Mouse (Mus musculus): Measurements from ENCODE around the gene Gm20696. TPM values are rescaled to one million over a fixed set of nuclear protein-coding genes. Genes with fewer than 3 reads are reported as not detected.
A peak's percentile ranks its signal among the peaks of the same experiment; 100 is the strongest.

The Gm20696 gene
- polyA plus RNA-seq, 1 experiment from 2014 or later: 3.9 TPM

- WGBS: 3% methylated on average over 9 of the region's 9 CpGs
- peaks cover 5% of the 10 kb centered on the region; the same call in 1 of the 2 replicates for H3K27me3 ChIP-seq
- peaks cover 37% of the 10 kb centered on the region for H3K4me1 ChIP-seq
- peak; percentile 55; the same call in 1 of the 2 replicates for ATAC-seq
- peak overlapping the region; percentile 41; the same call in 1 of the 2 replicates for H3K9ac ChIP-seq
- H3K9me3 ChIP-seq (replicated peaks): no peaks in the 10 kb centered on the region
- no peak overlapping the region for H3K4me3 ChIP-seq
- peak overlapping the region; percentile 35 for H3K4me2 ChIP-seq
- peak overlapping the region; percentile 16; the same call in 1 of the 2 replicates for H3K27ac ChIP-seq
- H3K36me3 ChIP-seq (ENCODE audit: poor library complexity, severe bottlenecking): peaks cover 3% of the 10 kb centered on the region; the same call in 1 of the 2 replicates
Measured at GRCm38 (mm10) chr6:99439878-99440361, 226.7 kb downstream of the Gm20696 start.

- Histone ChIP-seq H3K27me3 (peaks cover 5% of the 10 kb centered on the region; the same call in 1 of the 2 replicates), H3K27ac (peak overlapping the region; percentile 16; the same call in 1 of the 2 replicates), H3K9me3 (replicated peaks) (no peaks in the 10 kb centered on the region), H3K4me3 (no peak overlapping the region), H3K4me2 (peak overlapping the region; percentile 35), H3K4me1 (peaks cover 37% of the 10 kb centered on the region), H3K36me3 (ENCODE audit: poor library complexity, severe bottlenecking) (peaks cover 9% of the 10 kb centered on the region), H3K9ac (0 out of 2 replicates have a peak overlapping the region, but pooled peaks have one; percentile 41)
- ATAC-seq: 0 out of 2 replicates have a peak, but pooled peaks have one; percentile 41
- WGBS: 2% methylated on average over 9 of the region's 9 CpGs
Measured at GRCm38 (mm10) chr6:99439214-99439877, 227.3 kb downstream of the Gm20696 start.

GRCm38 (mm10) chr6:99436371-99436770, 230.2 kb downstream of the Gm20696 start:
- Histone ChIP-seq H3K4me2 (no peak overlapping the region), H3K4me3 (no peak overlapping the region), H3K27ac (no peak overlapping the region), H3K27me3 (no peaks in the 10 kb centered on the region; the same call in 1 of the 2 replicates), H3K9ac (no peak overlapping the region), H3K4me1 (peaks cover 39% of the 10 kb centered on the region), H3K36me3 (ENCODE audit: poor library complexity, severe bottlenecking) (peaks cover 14% of the 10 kb centered on the region), H3K9me3 (replicated peaks) (no peaks in the 10 kb centered on the region)
- no peak for ATAC-seq
- WGBS: 90% methylated on average over 6 of the region's 6 CpGs

- Histone ChIP-seq H3K4me2 (no peak overlapping the region), H3K36me3 (ENCODE audit: poor library complexity, severe bottlenecking) (peaks cover 14% of the 10 kb centered on the region), H3K27me3 (no peaks in the 10 kb centered on the region; the same call in 1 of the 2 replicates), H3K4me3 (no peak overlapping the region), H3K9me3 (replicated peaks) (no peaks in the 10 kb centered on the region), H3K4me1 (peaks cover 27% of the 10 kb centered on the region), H3K9ac (no peak overlapping the region), H3K27ac (no peak overlapping the region)
- no peak for ATAC-seq
- 94% methylated on average over 10 of the region's 10 CpGs for WGBS
Measured at GRCm38 (mm10) chr6:99435140-99435539, 231.5 kb downstream of the Gm20696 start.

DNA sequence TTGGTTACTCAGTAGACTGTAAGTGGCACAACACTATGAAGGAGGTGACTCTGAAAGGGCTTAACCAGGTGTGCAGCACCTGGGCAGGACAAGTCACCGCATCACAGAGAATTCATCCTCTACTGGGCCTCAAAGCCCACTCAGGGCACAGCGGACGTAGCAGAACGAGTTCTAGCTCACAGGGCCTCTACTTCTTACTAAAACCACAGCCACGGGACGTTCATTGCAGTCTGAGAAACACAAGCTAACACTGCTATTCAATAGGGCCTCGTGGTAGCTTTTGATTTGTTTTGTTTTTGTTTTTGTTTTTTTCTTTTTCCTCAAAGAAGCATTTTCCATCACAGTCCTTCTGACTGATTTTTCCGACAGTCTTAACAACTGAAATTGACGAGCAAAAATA, 233.6 kb downstream of the Gm20696 start:
- no peak overlapping the region for H3K4me3 ChIP-seq
- no peaks in the 10 kb centered on the region for H3K9me3 ChIP-seq (replicated peaks)
- no peak overlapping the region for H3K4me2 ChIP-seq
- no peaks in the 10 kb centered on the region for H3K27me3 ChIP-seq
- peaks cover 7% of the 10 kb centered on the region for H3K4me1 ChIP-seq
- no peak overlapping the region for H3K9ac ChIP-seq
- no peak for ATAC-seq
- H3K27ac ChIP-seq: no peak overlapping the region
- WGBS: 86% methylated on average over 9 of the region's 9 CpGs
- H3K36me3 ChIP-seq (ENCODE audit: poor library complexity, severe bottlenecking): peaks cover 14% of the 10 kb centered on the region

GRCm38 (mm10) chr6:99431941-99432340, 234.7 kb downstream of the Gm20696 start:
- Histone ChIP-seq H3K4me2 (no peak overlapping the region), H3K4me3 (no peak overlapping the region), H3K27ac (no peak overlapping the region), H3K36me3 (ENCODE audit: poor library complexity, severe bottlenecking) (peaks cover 14% of the 10 kb centered on the region), H3K9ac (no peak overlapping the region), H3K27me3 (no peaks in the 10 kb centered on the region), H3K4me1 (0 out of 2 replicates have a peak, but pooled peaks cover 6% of the 10 kb centered on the region), H3K9me3 (replicated peaks) (no peaks in the 10 kb centered on the region)
- 78% methylated on average over 4 of the region's 4 CpGs for WGBS
- no peak for ATAC-seq

DNA sequence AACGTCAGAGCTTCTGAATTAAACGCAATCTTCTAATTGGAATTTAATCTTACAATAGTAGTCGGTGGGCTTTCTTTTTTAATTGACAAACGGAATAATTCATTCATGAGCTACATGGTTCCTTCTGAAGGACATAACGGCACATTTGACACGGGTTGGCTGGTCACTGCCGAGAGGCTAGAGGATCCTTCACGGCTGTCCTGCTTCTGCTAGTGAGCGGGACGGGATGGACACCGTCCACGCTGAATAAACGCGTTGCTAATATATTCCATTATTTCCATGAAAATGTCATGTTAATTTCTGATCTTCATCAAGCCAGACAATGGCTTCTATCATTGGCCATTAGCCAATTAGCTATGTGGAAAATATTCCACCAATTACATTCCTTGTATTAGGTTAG, 236.0 kb downstream of the Gm20696 start:
- Histone ChIP-seq H3K9me3 (replicated peaks) (no peaks in the 10 kb centered on the region), H3K27ac (no peak overlapping the region), H3K4me1 (0 out of 2 replicates have a peak, but pooled peaks cover 6% of the 10 kb centered on the region), H3K4me3 (no peak overlapping the region), H3K4me2 (no peak overlapping the region), H3K36me3 (ENCODE audit: poor library complexity, severe bottlenecking) (peaks cover 14% of the 10 kb centered on the region), H3K9ac (no peak overlapping the region), H3K27me3 (no peaks in the 10 kb centered on the region)
- 79% methylated on average over 14 of the region's 14 CpGs for WGBS
- no peak for ATAC-seq

DNA sequence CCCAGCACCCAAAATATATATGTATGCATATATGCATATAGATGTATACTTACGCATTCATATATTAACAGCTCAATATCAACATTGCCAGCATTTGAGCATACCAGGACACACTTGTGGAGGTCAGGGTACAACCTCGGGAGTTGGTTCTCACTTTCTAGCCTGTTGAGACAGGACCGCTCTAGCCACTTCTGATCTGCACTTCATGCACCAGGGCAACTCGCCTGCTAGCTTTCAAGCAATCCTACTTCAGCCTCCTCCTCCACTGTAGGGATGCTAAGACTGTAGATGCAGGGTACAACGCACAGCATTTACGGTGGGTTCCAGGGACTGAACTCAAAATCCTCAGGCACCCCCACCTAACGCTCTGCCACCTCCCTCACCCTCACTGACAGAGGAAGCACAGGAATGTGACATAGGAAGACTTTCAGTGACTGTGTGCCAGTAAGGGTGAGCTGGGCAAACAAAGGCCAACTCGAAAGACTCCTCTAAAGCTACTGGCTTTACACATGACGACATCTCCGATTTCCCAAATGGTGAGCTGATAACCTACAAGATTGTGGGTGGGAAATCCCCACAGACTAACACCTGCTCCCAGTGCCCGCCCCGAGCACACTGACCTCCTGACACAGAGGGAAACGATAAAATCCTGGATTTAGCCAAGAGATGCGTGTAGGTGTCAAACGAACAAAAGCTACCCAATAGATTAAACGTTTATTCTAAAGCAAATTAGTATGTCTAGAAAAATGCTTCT, 237.0 kb downstream of the Gm20696 start:
- no peak overlapping the region for H3K4me2 ChIP-seq
- ATAC-seq: no peak
- H3K27ac ChIP-seq: no peak overlapping the region
- H3K4me3 ChIP-seq: no peak overlapping the region
- peaks cover 7% of the 10 kb centered on the region for H3K36me3 ChIP-seq (ENCODE audit: poor library complexity, severe bottlenecking)
- 0 out of 2 replicates have a peak, but pooled peaks cover 6% of the 10 kb centered on the region for H3K4me1 ChIP-seq
- H3K27me3 ChIP-seq: no peaks in the 10 kb centered on the region
- H3K9me3 ChIP-seq (replicated peaks): no peaks in the 10 kb centered on the region
- no peak overlapping the region for H3K9ac ChIP-seq
- WGBS: 83% methylated on average over 16 of the region's 16 CpGs

- Histone ChIP-seq H3K4me2 (no peak overlapping the region), H3K36me3 (ENCODE audit: poor library complexity, severe bottlenecking) (peaks cover 1% of the 10 kb centered on the region; the same call in 1 of the 2 replicates), H3K27me3 (no peaks in the 10 kb centered on the region), H3K4me3 (no peak overlapping the region), H3K9ac (no peak overlapping the region), H3K27ac (no peak overlapping the region), H3K4me1 (0 out of 2 replicates have a peak, but pooled peaks cover 6% of the 10 kb centered on the region), H3K9me3 (replicated peaks) (no peaks in the 10 kb centered on the region)
- no peak for ATAC-seq
- WGBS: 73% methylated on average over 2 of the region's 2 CpGs
Measured at GRCm38 (mm10) chr6:99428961-99429360, 237.6 kb downstream of the Gm20696 start.

DNA sequence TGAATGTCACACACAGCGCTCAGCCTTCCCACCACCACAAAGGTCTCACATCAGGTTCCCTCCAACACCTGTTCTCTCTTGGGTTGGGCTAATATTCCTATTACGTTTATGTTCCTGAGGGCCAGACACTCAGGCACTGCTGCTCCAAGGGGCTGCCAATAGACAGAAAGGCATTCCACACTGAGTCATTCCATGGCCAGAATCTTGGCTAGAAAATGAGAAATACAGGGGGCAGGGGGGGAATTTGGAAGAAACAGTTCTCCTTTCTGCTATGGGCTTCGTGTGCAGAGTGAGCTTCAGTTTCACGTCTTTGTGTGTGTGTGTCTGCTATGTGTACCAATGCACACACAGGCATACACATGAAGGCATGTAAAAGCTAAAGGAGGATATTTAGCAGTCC, 239.3 kb downstream of the Gm20696 start:
- H3K4me1 ChIP-seq: 0 out of 2 replicates have a peak, but pooled peaks cover 3% of the 10 kb centered on the region
- H3K4me3 ChIP-seq: no peak overlapping the region
- no peak for ATAC-seq
- H3K27me3 ChIP-seq: no peaks in the 10 kb centered on the region
- no peak overlapping the region for H3K27ac ChIP-seq
- H3K36me3 ChIP-seq (ENCODE audit: poor library complexity, severe bottlenecking): no peaks in the 10 kb centered on the region
- no peak overlapping the region for H3K9ac ChIP-seq
- no peaks in the 10 kb centered on the region for H3K9me3 ChIP-seq (replicated peaks)
- H3K4me2 ChIP-seq: no peak overlapping the region
- 91% methylated on average over 4 of the region's 4 CpGs for WGBS

GRCm38 (mm10) chr6:99425044-99425443, 241.6 kb downstream of the Gm20696 start:
- no peaks in the 10 kb centered on the region for H3K9me3 ChIP-seq (replicated peaks)
- no peak overlapping the region for H3K4me2 ChIP-seq

DNA sequence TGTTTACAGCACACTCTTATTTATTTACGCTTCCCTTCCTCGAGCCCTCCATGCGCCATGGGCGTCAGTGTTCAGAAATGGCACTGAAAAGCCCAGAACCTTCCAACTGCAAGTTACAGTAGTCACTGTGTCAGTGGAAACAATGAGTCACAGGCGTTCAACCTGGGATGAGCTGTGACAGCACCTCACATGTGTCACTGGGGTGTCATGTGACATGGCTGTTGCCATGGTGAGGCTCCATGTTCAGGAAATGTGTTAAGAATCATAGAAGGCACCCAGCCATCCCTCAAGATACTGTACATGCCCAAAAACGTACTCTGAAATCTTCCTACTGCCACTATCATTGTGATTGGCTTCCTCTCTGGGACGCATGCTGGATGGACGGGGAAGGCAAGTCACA, 245.9 kb downstream of the Gm20696 start:
- Histone ChIP-seq H3K4me3 (no peak overlapping the region), H3K27me3 (no peaks in the 10 kb centered on the region), H3K36me3 (ENCODE audit: poor library complexity, severe bottlenecking) (no peaks in the 10 kb centered on the region), H3K27ac (no peak overlapping the region), H3K4me2 (no peak overlapping the region), H3K9me3 (replicated peaks) (no peaks in the 10 kb centered on the region), H3K4me1 (0 out of 2 replicates have a peak, but pooled peaks cover 6% of the 10 kb centered on the region), H3K9ac (no peak overlapping the region)
- peak; percentile 85 for ATAC-seq
- WGBS: 83% methylated on average over 8 of the region's 8 CpGs

More at GRCm38 (mm10) chr6:99425044-99425443, 241.6 kb downstream of the Gm20696 start:
- Histone ChIP-seq H3K27me3 (no peaks in the 10 kb centered on the region), H3K9ac (no peak overlapping the region), H3K36me3 (ENCODE audit: poor library complexity, severe bottlenecking) (no peaks in the 10 kb centered on the region), H3K27ac (no peak overlapping the region), H3K4me3 (no peak overlapping the region), H3K4me1 (0 out of 2 replicates have a peak, but pooled peaks cover 8% of the 10 kb centered on the region)
- no peak for ATAC-seq
- 69% methylated on average over 3 of the region's 3 CpGs for WGBS
